Mouse (Mus musculus): ENCODE data around the gene Slc9a3r2.

- no peak for TF ChIP-seq CTCF (conservative IDR thresholded peaks at IDR 0.05; ENCODE audit: low read length)
- TF ChIP-seq NANOG (IDR thresholded peaks at IDR 0.05; ENCODE audit: borderline replicate concordance, low read length): no peak
These were observed 9.5 kb downstream of the Slc9a3r2 start for GRCm38 (mm10) chr17:24640581-24640980.

Data from E14TG2a.4 (cell line).